Mouse (Mus musculus) intestine, embryonic 16.5 days (tissue): ENCODE results near the gene Senp3. TPM values are rescaled to one million over a fixed set of nuclear protein-coding genes. Genes with fewer than 3 reads are reported as not detected.

Experiments
- ATAC-seq: fragments of 200-750 bp; cut with Nextera tagmentation; 2 replicates; pipeline ENCODE4 v1.8.0; 2017; ENCODE audit warnings: moderate TSS enrichment, moderate library complexity
- H3K27ac ChIP-seq: fragments of 300-500 bp; sonication (generic); 2 replicates; pipeline ENCODE4 v1.5.1; 2014; ENCODE audit warnings: mild to moderate bottlenecking, low read length
- H3K27me3 ChIP-seq: fragments of 300-500 bp; sonication (generic); replicated peaks from 2 replicates; pipeline ENCODE4 v1.6.1; 2014; ENCODE audit warnings: low read length, control low read depth, mixed read lengths; ENCODE audit not compliant: control insufficient read depth, insufficient read depth
- H3K36me3 ChIP-seq: fragments of 300-500 bp; sonication (generic); 2 replicates; pipeline ENCODE4 v1.6.1; 2014; ENCODE audit warnings: low read length, control low read depth; ENCODE audit not compliant: control insufficient read depth, insufficient read depth
- H3K4me1 ChIP-seq: fragments of 300-500 bp; sonication (generic); 2 replicates; pipeline ENCODE4 v1.6.1; 2014; ENCODE audit warnings: low read length, control low read depth, mixed read lengths; ENCODE audit not compliant: control insufficient read depth, insufficient read depth
- H3K4me2 ChIP-seq: fragments of 300-500 bp; sonication (generic); 2 replicates; pipeline ENCODE4 v1.6.1; 2014; ENCODE audit warnings: low read depth, low read length, control low read depth
- H3K4me3 ChIP-seq: fragments of 300-500 bp; sonication (generic); 2 replicates; pipeline ENCODE4 v1.5.1; 2014; ENCODE audit warnings: mild to moderate bottlenecking, low read length
- H3K9ac ChIP-seq: fragments of 300-500 bp; sonication (generic); 2 replicates; pipeline ENCODE4 v1.6.1; 2014; ENCODE audit warnings: low read depth, low read length
- H3K9me3 ChIP-seq: fragments of 300-500 bp; sonication (generic); 2 replicates; pipeline ENCODE4 v1.6.1; 2016; ENCODE audit warnings: low read length, control low read depth; ENCODE audit not compliant: control insufficient read depth
- WGBS: fragments of 180-500 bp; shearing (Covaris S2); extraction: QIAGEN DNeasy Blood & Tissue Kit; methylation state at CpG from one replicate; pipeline ENCODE4 v1.1.7; 2014; 5-methylcytosine and 5-hydroxymethylcytosine counted together
- polyA plus RNA-seq: library from polyadenylated mRNA; unstranded; fragments of >200 nt; fragmentation: Nextera tagmentation; extraction: Ambion mirVana; gene quantifications from 2 replicates; pipeline ENCODE4 v1.2.1, GENCODE M21; 2015

Senp3 gene
- polyA plus RNA-seq, 1 experiment from 2014 or later = 60.3 TPM

- peak within 1 kb of the TSS; percentile 55 for H3K9ac ChIP-seq
- WGBS = 62% methylated on average over 10 of the region's 10 CpGs
- 0 out of 2 replicates have a peak within 1 kb of the TSS, but pooled peaks have one; percentile 10 for H3K4me2 ChIP-seq
- H3K27ac ChIP-seq = peak within 1 kb of the TSS; percentile 43
- H3K9me3 ChIP-seq = no peaks in the 10 kb centered on the region
- ATAC-seq = no peak
- H3K36me3 ChIP-seq = no peaks in the 10 kb centered on the region
- no peak within 1 kb of the TSS for H3K4me3 ChIP-seq
- no peaks in the 10 kb centered on the region for H3K27me3 ChIP-seq
- H3K4me1 ChIP-seq = peaks cover 36% of the 10 kb centered on the region
Measured at GRCm38 (mm10) chr11:69685526-69686148, 3.8 kb upstream of the Senp3 start, which contains the start of gene Tnfsf13. Tnfsf13 (minus strand) TSS chr11:69685784.

GRCm38 (mm10) chr11:69684936-69685335, 3.1 kb upstream of the Senp3 start:
- 89% methylated on average over 6 of the region's 6 CpGs for WGBS
- Histone ChIP-seq H3K36me3 (no peaks in the 10 kb centered on the region), H3K27ac (no peak overlapping the region), H3K4me1 (peaks cover 41% of the 10 kb centered on the region), H3K4me2 (no peak overlapping the region), H3K9ac (peak overlapping the region; percentile 48), H3K4me3 (no peak overlapping the region), H3K27me3 (no peaks in the 10 kb centered on the region), H3K9me3 (no peaks in the 10 kb centered on the region)
- ATAC-seq = no peak

GRCm38 (mm10) chr11:69684128-69684745, 2.4 kb upstream of the Senp3 start:
- Histone ChIP-seq H3K4me3 (no peak overlapping the region), H3K4me1 (peaks cover 41% of the 10 kb centered on the region), H3K27me3 (no peaks in the 10 kb centered on the region), H3K9ac (peak overlapping the region; percentile 41; the same call in 1 of the 2 replicates), H3K9me3 (no peaks in the 10 kb centered on the region), H3K4me2 (no peak overlapping the region), H3K36me3 (no peaks in the 10 kb centered on the region), H3K27ac (peak overlapping the region; percentile 70)
- peak; percentile 37 for ATAC-seq
- 79% methylated on average over 12 of the region's 12 CpGs for WGBS

- WGBS = 75% methylated on average over 7 of the region's 7 CpGs
- no peaks in the 10 kb centered on the region for H3K36me3 ChIP-seq
- no peaks in the 10 kb centered on the region for H3K9me3 ChIP-seq
- H3K4me2 ChIP-seq = no peak overlapping the region
- no peak overlapping the region for H3K4me3 ChIP-seq
- H3K4me1 ChIP-seq = peaks cover 41% of the 10 kb centered on the region
- ATAC-seq = no peak
- peak overlapping the region; percentile 70 for H3K27ac ChIP-seq
- no peaks in the 10 kb centered on the region for H3K27me3 ChIP-seq
- H3K9ac ChIP-seq = peak overlapping the region; percentile 41; the same call in 1 of the 2 replicates
Measured at GRCm38 (mm10) chr11:69683576-69683975, 1.7 kb upstream of the Senp3 start.

- Histone ChIP-seq H3K9me3 (no peaks in the 10 kb centered on the region), H3K4me3 (no peak overlapping the region), H3K9ac (peak overlapping the region; percentile 4; the same call in 1 of the 2 replicates), H3K36me3 (peaks cover 4% of the 10 kb centered on the region; the same call in 1 of the 2 replicates), H3K27me3 (no peaks in the 10 kb centered on the region), H3K27ac (peak overlapping the region; percentile 92; the same call in 1 of the 2 replicates), H3K4me2 (peak overlapping the region; percentile 90), H3K4me1 (peaks cover 41% of the 10 kb centered on the region)
- 20% methylated on average over 12 of the region's 12 CpGs for WGBS
- ATAC-seq = peak; percentile 45; the same call in 1 of the 2 replicates
Measured at GRCm38 (mm10) chr11:69682840-69683533, 1.1 kb upstream of the Senp3 start.

GRCm38 (mm10) chr11:69682209-69682839, 440 bp upstream of the Senp3 start:
- 20% methylated on average over 24 of the region's 24 CpGs for WGBS
- Histone ChIP-seq H3K27me3 (no peaks in the 10 kb centered on the region), H3K9ac (peak overlapping the region; percentile 84), H3K9me3 (no peaks in the 10 kb centered on the region), H3K4me3 (peak overlapping the region; percentile 84), H3K4me2 (peak overlapping the region; percentile 90), H3K4me1 (peaks cover 41% of the 10 kb centered on the region), H3K27ac (peak overlapping the region; percentile 92), H3K36me3 (peaks cover 6% of the 10 kb centered on the region; the same call in 1 of the 2 replicates)
- ATAC-seq = peak; percentile 17

GRCm38 (mm10) chr11:69680136-69680855, 1.6 kb downstream of the Senp3 start:
- no peak overlapping the region for H3K27ac ChIP-seq
- H3K4me1 ChIP-seq = peaks cover 24% of the 10 kb centered on the region
- no peaks in the 10 kb centered on the region for H3K27me3 ChIP-seq
- 89% methylated on average over 30 of the region's 30 CpGs for WGBS
- H3K4me2 ChIP-seq = peak overlapping the region; percentile 90
- no peak for ATAC-seq
- H3K9ac ChIP-seq = peak overlapping the region; percentile 84; the same call in 1 of the 2 replicates
- H3K36me3 ChIP-seq = peaks cover 12% of the 10 kb centered on the region; the same call in 1 of the 2 replicates
- peak overlapping the region; percentile 84; the same call in 1 of the 2 replicates for H3K4me3 ChIP-seq
- H3K9me3 ChIP-seq = no peaks in the 10 kb centered on the region

- 87% methylated on average over 2 of the region's 2 CpGs for WGBS
- Histone ChIP-seq H3K9me3 (no peaks in the 10 kb centered on the region), H3K27me3 (no peaks in the 10 kb centered on the region), H3K4me1 (peaks cover 21% of the 10 kb centered on the region), H3K4me3 (no peak overlapping the region), H3K4me2 (no peak overlapping the region), H3K27ac (no peak overlapping the region), H3K9ac (no peak overlapping the region), H3K36me3 (peaks cover 12% of the 10 kb centered on the region)
- no peak for ATAC-seq
Measured at GRCm38 (mm10) chr11:69679144-69679543, 2.7 kb downstream of the Senp3 start.
